Mouse (Mus musculus): ENCODE data around the gene Mrpl21. TPM values are rescaled to one million over a fixed set of nuclear protein-coding genes. Genes with fewer than 3 reads are reported as not detected.

Mrpl21 gene
- polyA plus RNA-seq (2014; fragmentation: Illumina TruSeq; extraction: RNeasy Lipid Tissue Mini Kit (QIAGEN cat#74804); ENCODE audit: low read depth, low replicate concordance): 71.3 TPM

GRCm38 (mm10) chr19:3282572-3283467 is at the start of gene Mrpl21, which contains the start of gene Ighmbp2:
Mrpl21 (plus strand) TSS chr19:3282901.
Ighmbp2 (minus strand) TSS chr19:3283017.

GRCm38 (mm10) chr19:3322261-3322969 is 39.7 kb downstream of the Mrpl21 start, which contains the start of gene Cpt1a:
Cpt1a (plus strand) TSS chr19:3322334.

Other genes starting within 250 kb of the Mrpl21 start
- 0.85 TPM for gene Ighmbp2, start 116 bp downstream of the Mrpl21 start, polyA plus RNA-seq (2014; fragmentation: Illumina TruSeq; extraction: RNeasy Lipid Tissue Mini Kit (QIAGEN cat#74804); ENCODE audit: low read depth, low replicate concordance)
- 140 TPM for gene Cpt1a, start 39.4 kb downstream of the Mrpl21 start, polyA plus RNA-seq (2014; fragmentation: Illumina TruSeq; extraction: RNeasy Lipid Tissue Mini Kit (QIAGEN cat#74804); ENCODE audit: low read depth, low replicate concordance)
- not detected for gene Tesmin, start 106.0 kb downstream of the Mrpl21 start, polyA plus RNA-seq (2014; fragmentation: Illumina TruSeq; extraction: RNeasy Lipid Tissue Mini Kit (QIAGEN cat#74804); ENCODE audit: low read depth, low replicate concordance)
- gene Gal, start 131.6 kb downstream of the Mrpl21 start, polyA plus RNA-seq (2014; fragmentation: Illumina TruSeq; extraction: RNeasy Lipid Tissue Mini Kit (QIAGEN cat#74804); ENCODE audit: low read depth, low replicate concordance): not detected

All from kidney, adult 10 weeks (tissue).